Mouse (Mus musculus): ENCODE measurements around the gene Tmc7.

Gene Tmc7

DNA sequence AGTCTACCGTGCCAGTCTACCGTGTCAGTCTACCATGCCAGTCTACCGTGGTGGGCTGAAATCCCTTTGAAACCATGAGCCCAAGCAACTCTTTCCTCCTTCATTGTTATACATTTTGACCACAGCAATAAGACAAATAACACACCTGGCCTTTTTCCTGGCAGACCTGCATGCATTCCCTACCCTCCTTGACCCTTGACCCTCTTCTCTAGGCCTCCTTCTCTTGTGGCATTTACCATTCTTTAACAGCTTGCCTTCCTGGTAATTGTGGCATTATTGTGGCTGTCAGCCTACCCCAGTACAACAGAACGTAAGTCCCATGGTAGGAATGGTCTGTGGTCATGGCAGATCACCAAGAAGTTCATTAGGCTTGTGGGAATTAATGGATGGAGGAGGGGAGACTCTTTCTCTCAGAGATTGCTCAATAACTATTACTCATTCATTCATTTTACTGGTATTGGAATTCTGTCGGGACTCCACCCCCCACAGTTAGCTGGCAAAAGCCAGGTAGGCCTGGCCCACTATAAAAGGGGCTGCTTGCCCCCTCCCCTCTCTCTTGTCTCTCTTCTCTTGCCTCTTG lies 6.3 kb upstream of the Tmc7 start:
- DNase-seq (ENCODE audit: low read depth in 2 of 2, low spot score in 2 of 2) = no peak

DNA sequence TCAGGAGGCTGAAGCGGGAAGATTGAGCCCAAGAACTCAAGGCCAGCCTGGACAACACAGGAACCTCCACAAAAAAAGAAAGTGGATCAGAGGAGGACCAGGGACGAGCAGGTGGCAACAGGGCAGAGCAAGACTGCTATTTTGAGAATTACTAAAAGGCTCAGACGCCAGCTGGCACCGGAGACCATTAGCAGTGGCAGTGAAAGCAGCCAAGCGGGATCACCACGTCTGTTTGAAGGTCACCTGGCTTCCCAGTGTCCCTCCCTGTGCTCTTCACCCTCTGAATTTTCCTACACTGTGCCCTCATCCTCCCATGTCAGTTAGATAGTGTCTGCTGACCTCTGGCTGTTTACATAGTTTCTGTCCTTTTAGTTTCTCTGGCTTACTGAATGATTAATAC lies 1.3 kb upstream of the Tmc7 start:
- no peak for DNase-seq (ENCODE audit: low read depth in 2 of 2, low spot score in 2 of 2)

- no peak for DNase-seq (ENCODE audit: low read depth in 2 of 2, low spot score in 2 of 2)
Measured at GRCm38 (mm10) chr7:118584926-118585325, 390 bp upstream of the Tmc7 start.

DNA sequence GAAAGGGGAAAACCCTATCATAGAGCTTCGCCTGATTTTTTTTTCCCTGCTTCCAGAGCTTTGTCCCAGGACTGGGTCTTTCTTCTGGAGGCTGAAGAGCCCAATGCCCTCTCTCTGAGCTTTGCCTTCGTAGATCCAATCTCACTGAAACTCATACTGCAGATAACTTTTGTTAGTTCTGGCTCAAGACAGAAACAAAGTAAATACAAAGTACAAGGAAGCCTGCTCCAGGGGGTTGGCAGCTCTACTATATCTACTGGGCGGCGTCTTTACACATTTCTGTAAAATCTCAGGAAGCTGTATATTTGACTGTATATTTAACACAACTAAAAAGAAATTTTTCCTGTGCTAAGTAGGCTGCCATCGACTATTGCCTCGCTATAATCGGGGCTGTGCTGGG lies 715 bp downstream of the Tmc7 start:
- no peak for DNase-seq (ENCODE audit: low read depth in 2 of 2, low spot score in 2 of 2)

- DNase-seq (ENCODE audit: low read depth in 2 of 2, low spot score in 2 of 2) = no peak
Measured at GRCm38 (mm10) chr7:118579938-118580337, 4.6 kb downstream of the Tmc7 start.

DNA sequence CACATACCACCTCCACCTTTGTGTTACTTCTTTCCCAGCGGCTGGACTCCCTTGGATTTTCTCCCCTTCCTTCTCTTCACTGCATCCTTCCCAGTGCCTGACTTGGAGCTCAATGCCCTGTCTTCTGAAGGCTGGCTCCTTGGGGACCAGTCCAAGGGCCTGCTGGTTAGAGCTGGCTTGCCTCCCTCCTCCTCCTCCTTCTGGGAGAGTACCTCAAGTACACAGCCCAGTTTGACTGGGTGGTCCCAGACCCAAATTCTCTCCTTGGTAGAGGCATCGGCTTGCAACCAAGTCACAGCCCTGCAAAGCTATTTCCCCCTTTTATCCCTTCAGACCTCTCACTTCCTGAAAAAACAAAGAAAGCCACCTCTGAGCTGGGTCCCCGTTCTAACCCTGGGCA lies 6.3 kb downstream of the Tmc7 start:
- DNase-seq (ENCODE audit: low read depth in 2 of 2, low spot score in 2 of 2) = no peak

DNA sequence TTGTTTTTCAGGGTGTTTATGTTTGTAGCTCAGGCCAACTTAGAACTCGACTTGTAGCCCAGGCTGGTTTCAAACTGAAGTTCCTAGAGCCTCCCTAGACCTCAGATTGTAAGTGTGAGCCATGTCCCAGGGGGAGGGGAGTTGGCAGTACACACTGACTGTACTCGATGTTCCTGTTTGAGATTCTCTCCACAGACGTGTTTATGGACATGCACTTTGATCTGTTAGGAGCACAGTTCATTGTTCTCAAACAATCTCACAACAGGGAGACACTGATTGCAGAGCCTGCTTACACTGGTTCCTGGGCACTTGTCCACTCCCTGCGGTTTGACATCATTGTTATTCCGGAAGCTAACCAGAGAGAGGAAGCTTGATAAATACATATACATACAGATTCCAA lies 12.5 kb downstream of the Tmc7 start:
- no peak for DNase-seq (ENCODE audit: low read depth in 2 of 2, low spot score in 2 of 2)

GRCm38 (mm10) chr7:118571350-118571749 lies 13.2 kb downstream of the Tmc7 start:
- DNase-seq (ENCODE audit: low read depth in 2 of 2, low spot score in 2 of 2) = no peak

DNA sequence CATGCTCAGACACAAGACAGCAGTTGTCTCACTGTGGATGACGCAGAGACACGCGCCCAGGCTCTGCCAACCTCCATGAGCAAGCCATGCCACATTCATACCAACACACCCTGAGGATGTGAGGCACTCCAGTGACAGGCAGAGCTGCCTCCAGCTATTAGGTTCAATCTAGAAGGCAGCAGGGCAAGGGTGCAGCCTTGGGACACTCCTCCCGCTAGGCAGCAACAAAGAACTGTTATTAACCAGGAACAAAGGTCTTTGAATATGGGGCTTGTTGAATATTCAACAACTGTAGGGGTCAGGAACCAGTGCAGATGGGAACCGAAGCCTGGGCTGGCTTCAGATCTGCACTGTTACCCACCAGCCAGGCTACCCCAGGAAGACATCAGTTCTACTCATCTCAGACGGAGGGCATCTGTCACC lies 15.4 kb downstream of the Tmc7 start:
- no peak for DNase-seq (ENCODE audit: low read depth in 2 of 2, low spot score in 2 of 2)

- no peak for DNase-seq (ENCODE audit: low read depth in 2 of 2, low spot score in 2 of 2)
Measured at GRCm38 (mm10) chr7:118554290-118554689, 30.2 kb downstream of the Tmc7 start.

- DNase-seq (ENCODE audit: low read depth in 2 of 2, low spot score in 2 of 2) = no peak
Measured at GRCm38 (mm10) chr7:118553881-118554280, 30.7 kb downstream of the Tmc7 start.

DNA sequence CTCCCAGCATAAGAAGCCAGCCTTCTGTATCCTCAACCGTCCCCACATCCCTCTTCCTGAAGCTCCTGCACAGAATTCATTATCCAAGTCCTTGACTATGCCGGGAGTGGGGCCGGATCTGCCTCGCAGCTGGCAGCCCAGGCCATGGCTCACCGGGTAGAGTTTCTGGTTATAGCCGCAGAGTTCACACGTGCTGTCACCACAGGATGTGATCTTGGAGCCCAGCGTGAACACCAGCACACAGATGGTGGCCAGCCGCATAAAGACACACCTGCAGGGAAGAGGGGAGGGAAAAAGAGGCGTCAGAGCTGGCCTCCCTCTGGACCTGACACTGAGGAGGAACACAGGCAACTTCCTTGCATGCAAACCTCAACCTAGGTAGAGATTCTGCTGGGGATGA lies 37.1 kb downstream of the Tmc7 start:
- no peak for DNase-seq (ENCODE audit: low read depth in 2 of 2, low spot score in 2 of 2)

- DNase-seq (ENCODE audit: low read depth in 2 of 2, low spot score in 2 of 2) = no peak
Measured at GRCm38 (mm10) chr7:118544128-118544527, 40.4 kb downstream of the Tmc7 start.

DNA sequence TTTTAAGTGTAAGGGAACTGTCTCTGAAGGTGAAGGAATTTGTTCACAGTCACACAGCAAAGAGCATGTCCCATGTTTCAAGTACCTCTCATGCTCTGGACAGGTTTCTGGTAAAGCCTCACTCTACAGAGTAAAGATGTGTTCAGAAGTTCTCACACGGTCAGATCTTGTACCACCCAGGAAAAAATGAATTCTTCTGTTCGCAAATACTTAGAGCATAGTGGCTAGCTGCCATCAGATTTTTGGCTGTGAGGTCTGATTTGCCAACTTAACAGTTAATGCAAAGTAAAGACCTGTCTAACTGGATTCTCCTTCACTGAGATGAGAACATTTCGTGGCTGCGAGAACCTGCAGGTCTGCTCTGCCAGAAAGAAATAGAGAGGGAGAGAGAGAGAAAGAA lies 49.5 kb downstream of the Tmc7 start:
- DNase-seq (ENCODE audit: low read depth in 2 of 2, low spot score in 2 of 2) = no peak

- DNase-seq (ENCODE audit: low read depth in 2 of 2, low spot score in 2 of 2) = no peak
Measured at GRCm38 (mm10) chr7:118534326-118534725, 50.2 kb downstream of the Tmc7 start.

DNA sequence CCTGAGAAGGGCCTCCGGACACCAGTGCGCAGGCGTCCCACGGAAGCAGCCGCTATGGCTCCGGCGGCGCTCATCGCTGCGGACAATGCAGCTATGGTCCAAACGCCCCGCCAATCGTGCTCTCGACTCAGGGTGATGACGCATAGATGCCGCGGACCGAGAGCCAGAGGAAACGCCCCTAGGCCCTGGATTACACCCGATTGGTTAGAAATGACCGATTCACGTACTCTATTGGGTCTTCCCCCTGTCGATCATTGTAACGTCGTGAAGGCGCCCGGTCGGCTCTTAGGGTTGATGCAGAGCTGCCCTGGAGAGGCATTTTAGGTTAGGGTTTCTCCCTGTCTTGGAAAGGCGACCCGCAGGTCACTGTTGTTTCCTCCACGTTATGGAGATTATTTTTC lies 51.4 kb downstream of the Tmc7 start, which contains the start of gene Coq7:
Gene Coq7 (minus strand): TSS at position 179 of the 401 bp plus-strand sequence.
- peak; percentile 88 to 94 for DNase-seq (ENCODE audit: low read depth in 2 of 2, low spot score in 2 of 2)

DNA sequence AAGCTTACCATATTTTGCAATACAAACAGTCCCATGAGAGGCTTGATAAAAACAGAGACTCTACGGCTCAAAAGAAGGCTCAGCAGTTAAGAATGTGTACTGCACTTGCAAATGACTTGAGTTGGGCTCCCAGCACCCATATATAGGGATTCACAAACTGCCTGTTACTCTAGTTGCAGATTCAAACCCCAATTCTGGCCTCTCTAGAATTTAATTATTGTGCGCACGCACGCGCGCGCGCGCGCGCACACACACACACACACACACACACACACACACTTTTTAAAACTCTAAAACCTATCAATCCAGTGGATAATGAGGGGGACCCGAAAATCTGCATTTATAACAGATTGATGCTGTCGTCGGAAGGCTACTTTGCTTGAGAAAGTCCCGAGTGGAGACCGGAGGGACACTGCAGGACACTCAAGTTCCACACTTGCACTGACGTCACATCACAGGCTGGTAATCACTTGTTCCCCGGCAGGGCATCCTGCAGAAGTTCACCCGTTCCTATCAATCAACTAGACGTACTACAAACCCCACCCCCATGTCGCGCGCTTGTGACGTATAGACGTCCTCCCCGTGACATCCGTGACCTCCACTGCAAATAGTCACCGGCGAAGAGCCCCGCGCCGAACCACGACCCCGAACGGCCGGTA lies 51.9 kb downstream of the Tmc7 start:
- peak; percentile 93 to 98 for DNase-seq (ENCODE audit: low read depth in 2 of 2, low spot score in 2 of 2)

- DNase-seq (ENCODE audit: low read depth in 2 of 2, low spot score in 2 of 2) = no peak
Measured at GRCm38 (mm10) chr7:118526967-118527366, 57.6 kb downstream of the Tmc7 start.

DNA sequence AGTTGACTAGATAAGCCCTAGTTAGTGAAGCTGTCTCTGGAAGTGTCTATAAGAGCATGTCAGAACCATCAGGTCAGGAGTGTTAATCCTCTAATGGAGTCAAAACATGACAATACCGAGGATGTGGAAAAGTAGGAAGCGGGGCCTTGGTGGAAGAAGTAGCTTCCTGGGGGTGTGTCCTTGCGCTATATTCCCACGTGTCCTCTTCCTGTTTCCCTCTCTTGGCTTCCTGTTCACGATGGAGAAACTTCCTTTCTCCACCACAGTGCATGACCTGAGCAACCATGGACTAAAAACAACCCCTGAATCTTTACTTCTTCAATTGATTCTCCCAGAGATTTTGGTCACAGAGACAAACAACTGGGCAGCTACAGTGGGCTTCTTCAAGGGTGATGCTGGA lies 62.5 kb downstream of the Tmc7 start:
- DNase-seq (ENCODE audit: low read depth in 2 of 2, low spot score in 2 of 2) = no peak

DNA sequence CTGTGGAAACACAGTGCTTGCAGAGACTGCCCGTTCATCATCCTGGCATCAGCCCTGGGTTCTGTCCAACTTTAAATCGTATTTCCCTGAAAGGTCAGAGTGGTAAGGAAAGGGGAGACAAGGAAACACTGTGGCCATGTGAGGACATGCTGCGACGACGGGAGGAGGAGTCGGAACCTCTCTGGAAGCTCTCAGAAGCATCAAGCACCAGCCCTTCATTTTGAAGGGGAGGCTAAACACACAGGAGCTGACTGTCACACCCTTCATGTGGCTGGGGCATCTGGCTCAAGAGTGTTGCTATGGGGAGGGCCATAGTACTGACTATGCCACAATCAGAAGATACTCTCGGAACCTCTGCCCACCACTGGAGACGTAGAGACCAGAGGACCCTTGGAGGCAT lies 64.9 kb downstream of the Tmc7 start:
- DNase-seq (ENCODE audit: low read depth in 2 of 2, low spot score in 2 of 2) = no peak

GRCm38 (mm10) chr7:118518687-118519086 lies 65.8 kb downstream of the Tmc7 start:
- DNase-seq (ENCODE audit: low read depth in 2 of 2, low spot score in 2 of 2) = peak; percentile 46 to 59

- DNase-seq (ENCODE audit: low read depth in 2 of 2, low spot score in 2 of 2) = no peak
Measured at GRCm38 (mm10) chr7:118517819-118518218, 66.7 kb downstream of the Tmc7 start.

DNA sequence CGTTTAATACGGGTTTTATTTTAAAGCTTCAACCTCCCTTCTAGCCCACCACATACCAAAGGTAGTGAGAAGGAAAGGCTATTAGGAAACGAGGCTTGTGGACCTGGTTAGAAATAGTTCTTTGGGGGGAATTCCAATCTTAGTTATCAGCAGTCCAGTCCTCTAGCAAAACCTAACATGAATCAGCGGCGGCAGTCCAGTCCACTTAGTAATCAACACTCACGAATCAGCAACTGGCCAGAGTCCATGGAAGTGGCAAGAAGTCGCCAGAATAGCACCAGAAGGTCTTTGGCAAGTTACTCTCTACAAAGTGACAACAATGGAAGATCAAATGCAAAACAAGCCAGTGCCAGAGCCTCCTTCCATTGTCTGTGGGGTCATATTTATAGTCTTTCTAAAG lies 76.0 kb downstream of the Tmc7 start:
- DNase-seq (ENCODE audit: low read depth in 2 of 2, low spot score in 2 of 2) = no peak

All from CD8-positive naive resting alpha-beta T cell, adult 2 months (primary cell).